Mouse (Mus musculus) hindbrain, embryonic 13.5 days (tissue): ENCODE measurements at regions not wholly inside any gene's neighbourhood (a gene's known extent, or its start where the extent isn't known, plus 50 kb on each side); places are given as distances from the start of the nearest gene placed in this dataset.
"Not testable (repeated sequence)": the region's sequence is repeated elsewhere in the genome, so short reads cannot be mapped to it uniquely, and the experiment has no call there.

Source experiments
- ATAC-seq: fragments of 200-750 bp; cut with Nextera tagmentation; 2 replicates; pipeline ENCODE4 v1.8.0; 2017; ENCODE audit warnings: moderate TSS enrichment; ENCODE audit not compliant: low FRiP score
- H3K27ac ChIP-seq: fragments of 300-500 bp; sonication (generic); 2 replicates; pipeline ENCODE4 v1.5.1; 2015; ENCODE audit warnings: inconsistent platforms, mild to moderate bottlenecking, moderate library complexity
- H3K27me3 ChIP-seq: fragments of 300-500 bp; sonication (generic); 2 replicates; pipeline ENCODE4 v1.6.1; 2015; ENCODE audit warnings: mild to moderate bottlenecking, inconsistent platforms
- H3K36me3 ChIP-seq: fragments of 300-500 bp; sonication (generic); 2 replicates; pipeline ENCODE4 v1.6.1; 2015; ENCODE audit warnings: mild to moderate bottlenecking, inconsistent platforms
- H3K4me1 ChIP-seq: fragments of 300-500 bp; sonication (generic); replicated peaks from 2 replicates; pipeline ENCODE4 v1.6.1; 2015; ENCODE audit warnings: inconsistent platforms
- H3K4me2 ChIP-seq: fragments of 300-500 bp; sonication (generic); 2 replicates; pipeline ENCODE4 v1.6.1; 2015; ENCODE audit warnings: inconsistent platforms, mild to moderate bottlenecking, moderate library complexity
- H3K4me3 ChIP-seq: fragments of 300-500 bp; sonication (generic); 2 replicates; pipeline ENCODE4 v1.5.1; 2015; ENCODE audit warnings: mild to moderate bottlenecking, inconsistent platforms
- H3K9ac ChIP-seq: fragments of 300-500 bp; sonication (generic); 2 replicates; pipeline ENCODE4 v1.6.1; 2015; ENCODE audit warnings: mild to moderate bottlenecking, inconsistent platforms
- H3K9me3 ChIP-seq: fragments of 300-500 bp; sonication (generic); 2 replicates; pipeline ENCODE4 v1.6.1; 2016; ENCODE audit warnings: inconsistent platforms
- WGBS: fragments of 180-500 bp; shearing (Covaris S2); methylation state at CpG from one replicate; pipeline ENCODE4 v1.1.7; 2015; 5-methylcytosine and 5-hydroxymethylcytosine counted together

DNA sequence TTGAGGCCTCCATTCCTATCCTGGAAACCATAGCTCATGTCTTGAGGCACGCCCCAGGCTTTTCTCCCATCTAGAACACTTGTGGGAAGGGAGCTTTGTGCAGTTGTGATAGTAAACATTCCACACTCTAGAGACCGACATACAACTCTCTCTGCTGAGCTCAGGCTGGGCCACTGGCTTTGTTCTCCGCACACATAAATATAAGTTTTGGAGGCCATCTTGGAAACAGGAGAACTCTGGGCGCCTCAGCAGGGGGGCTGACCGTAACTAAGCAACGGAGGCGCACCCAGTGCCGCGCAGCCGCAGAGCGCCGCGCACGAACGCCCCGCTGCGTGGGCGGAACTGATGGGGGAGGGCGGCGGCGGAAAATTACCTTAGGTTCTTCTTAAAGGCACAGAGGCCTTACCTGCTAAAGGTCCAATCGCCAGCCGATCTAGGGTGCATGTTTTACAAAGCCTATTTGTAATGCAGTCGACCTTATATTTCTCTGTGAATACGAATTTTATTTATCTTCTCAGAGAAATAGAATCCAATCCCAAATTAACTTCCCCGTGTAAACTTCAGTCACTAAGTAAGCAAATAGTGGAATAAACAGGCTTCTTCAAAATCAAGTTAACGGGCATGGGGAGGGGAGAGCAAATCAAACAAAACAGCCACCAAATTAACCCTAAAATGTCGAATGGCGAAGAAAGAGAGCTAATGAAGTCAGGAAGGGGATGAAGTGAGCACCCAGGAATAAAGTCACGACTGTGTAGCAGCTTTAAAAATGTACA is 65.2 kb upstream of the Chd2 start:
- 3% methylated on average over 30 of the region's 30 CpGs for WGBS

GRCm38 (mm10) chr7:73604597-73604996 is 63.0 kb upstream of the Chd2 start:
- H3K27me3 ChIP-seq, result no peaks in the 10 kb centered on the region
- H3K36me3 ChIP-seq, result no peaks in the 10 kb centered on the region
- H3K9ac ChIP-seq, result no peak overlapping the region
- H3K4me3 ChIP-seq, result no peak overlapping the region
- peaks cover 23% of the 10 kb centered on the region for H3K4me1 ChIP-seq
- no peaks in the 10 kb centered on the region for H3K9me3 ChIP-seq
- no peak overlapping the region for H3K27ac ChIP-seq
- WGBS, result 23% methylated on average over 2 of the region's 2 CpGs
- ATAC-seq, result no peak
- H3K4me2 ChIP-seq, result no peak overlapping the region

More for the DNA sequence above, 65.2 kb upstream of the Chd2 start:
- peak; percentile 93 for ATAC-seq
- Histone ChIP-seq H3K4me3 (peak overlapping the region; percentile 34), H3K4me2 (peak overlapping the region; percentile 59), H3K9me3 (no peaks in the 10 kb centered on the region), H3K9ac (peak overlapping the region; percentile 66), H3K27me3 (no peaks in the 10 kb centered on the region), H3K27ac (peak overlapping the region; percentile 94), H3K4me1 (peaks cover 23% of the 10 kb centered on the region), H3K36me3 (no peaks in the 10 kb centered on the region)

- Histone ChIP-seq H3K36me3 (no peaks in the 10 kb centered on the region), H3K4me2 (no peak overlapping the region), H3K4me1 (peaks cover 14% of the 10 kb centered on the region), H3K27ac (no peak overlapping the region), H3K9me3 (no peaks in the 10 kb centered on the region), H3K27me3 (no peaks in the 10 kb centered on the region), H3K4me3 (no peak overlapping the region), H3K9ac (no peak overlapping the region)
- WGBS, result 54% methylated on average over 4 of the region's 4 CpGs
- ATAC-seq, result no peak
These were observed 61.4 kb upstream of the Chd2 start for GRCm38 (mm10) chr7:73602815-73603551.

DNA sequence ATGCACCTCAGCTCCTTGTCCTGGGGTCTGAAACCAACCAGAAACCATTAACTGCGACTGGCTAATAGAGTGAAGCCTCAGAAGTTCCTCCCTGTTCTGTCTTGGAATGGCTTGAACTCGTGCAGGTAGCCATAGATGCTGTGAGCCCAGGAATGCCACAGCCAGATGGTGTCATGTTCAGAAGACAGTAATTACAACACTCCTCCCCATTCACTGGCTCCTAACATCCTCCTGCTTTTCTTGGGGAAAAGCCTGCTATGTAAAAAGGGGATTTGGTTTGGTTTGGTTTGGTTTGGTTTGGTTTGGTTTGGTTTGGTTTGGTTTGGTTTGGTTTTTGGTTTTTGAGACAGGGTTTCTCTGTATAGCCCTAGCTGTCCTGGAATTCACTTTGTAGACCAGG is 59.7 kb upstream of the Chd2 start:
- no peak overlapping the region for H3K9ac ChIP-seq
- H3K36me3 ChIP-seq, result no peaks in the 10 kb centered on the region
- no peak overlapping the region for H3K4me2 ChIP-seq
- no peak for ATAC-seq
- no peaks in the 10 kb centered on the region for H3K9me3 ChIP-seq
- no peak overlapping the region for H3K27ac ChIP-seq
- WGBS, result 73% methylated on average over 2 of the region's 2 CpGs
- H3K4me3 ChIP-seq, result no peak overlapping the region
- peaks cover 21% of the 10 kb centered on the region for H3K4me1 ChIP-seq
- H3K27me3 ChIP-seq, result no peaks in the 10 kb centered on the region

DNA sequence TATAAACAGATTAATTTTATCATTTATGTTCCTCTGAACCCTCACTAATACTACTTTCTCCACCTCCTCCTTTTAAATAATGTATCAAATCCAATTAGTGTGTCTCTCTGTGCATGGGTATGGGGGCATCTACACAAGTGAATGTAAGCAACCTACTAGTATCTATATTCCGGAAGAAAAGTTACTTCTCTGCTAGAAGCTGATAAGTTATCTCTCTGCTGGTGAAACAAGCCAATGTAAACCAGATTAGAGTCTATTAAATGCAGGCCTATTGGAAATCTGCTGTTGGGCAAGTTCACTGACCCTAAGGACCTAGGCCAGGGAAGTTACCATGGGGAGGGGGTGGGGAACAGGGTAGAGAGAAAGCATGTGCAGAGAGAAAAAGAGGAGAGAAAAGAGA is 59.1 kb upstream of the Chd2 start:
- peaks cover 22% of the 10 kb centered on the region for H3K4me1 ChIP-seq
- ATAC-seq, result no peak
- no peak overlapping the region for H3K9ac ChIP-seq
- 83% methylated on average over 1 of the region's 1 CpGs for WGBS
- no peaks in the 10 kb centered on the region for H3K27me3 ChIP-seq
- H3K4me3 ChIP-seq, result no peak overlapping the region
- H3K4me2 ChIP-seq, result no peak overlapping the region
- no peak overlapping the region for H3K27ac ChIP-seq
- H3K9me3 ChIP-seq, result no peaks in the 10 kb centered on the region
- no peaks in the 10 kb centered on the region for H3K36me3 ChIP-seq

GRCm38 (mm10) chr7:73600003-73600385 is 58.4 kb upstream of the Chd2 start:
- not testable (repeated sequence) for H3K4me2 ChIP-seq, H3K36me3 ChIP-seq, H3K4me3 ChIP-seq, ATAC-seq, H3K9me3 ChIP-seq, H3K27ac ChIP-seq, H3K9ac ChIP-seq, H3K27me3 ChIP-seq
- peaks cover 30% of the 10 kb centered on the region for H3K4me1 ChIP-seq
- 88% methylated on average over 3 of the region's 3 CpGs for WGBS

DNA sequence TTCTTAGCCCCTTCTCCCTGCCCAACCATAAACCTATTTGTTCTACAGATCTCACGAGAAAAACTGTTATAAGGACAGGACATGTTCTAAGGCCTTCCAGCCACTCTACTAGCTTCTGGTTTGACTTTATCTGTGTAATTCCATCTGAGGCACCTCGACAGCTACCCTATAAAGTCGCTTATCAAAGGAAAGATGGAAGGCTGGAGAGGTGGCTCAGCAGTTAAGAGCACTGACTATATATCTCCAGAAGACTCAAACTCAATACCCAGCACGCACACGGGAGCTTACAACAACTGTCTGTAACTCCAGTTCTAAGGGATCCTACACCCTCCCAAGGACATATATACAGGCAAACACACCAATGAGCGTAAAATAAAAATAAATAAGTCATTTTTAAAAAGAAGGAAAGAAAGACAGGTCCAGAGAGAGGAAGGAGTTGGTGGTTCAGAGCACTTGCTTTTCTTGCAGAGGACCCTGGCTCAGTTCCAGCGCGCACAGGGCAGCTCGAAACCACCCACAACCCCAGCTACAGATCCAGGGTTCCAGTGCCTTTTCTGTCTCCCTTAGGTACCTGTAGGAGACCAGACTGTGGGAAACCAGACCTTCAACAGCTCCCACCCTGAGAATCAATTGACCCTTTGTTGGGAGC is 57.8 kb upstream of the Chd2 start:
- Histone ChIP-seq H3K27me3 (no peaks in the 10 kb centered on the region), H3K4me3 (no peak overlapping the region), H3K4me2 (no peak overlapping the region), H3K9me3 (no peaks in the 10 kb centered on the region), H3K4me1 (peaks cover 34% of the 10 kb centered on the region), H3K27ac (no peak overlapping the region), H3K9ac (no peak overlapping the region), H3K36me3 (no peaks in the 10 kb centered on the region)
- WGBS, result 92% methylated on average over 9 of the region's 9 CpGs
- ATAC-seq, result no peak

- Histone ChIP-seq H3K4me1 (peaks cover 42% of the 10 kb centered on the region), H3K27ac (peak overlapping the region; percentile 64), H3K9me3 (no peaks in the 10 kb centered on the region), H3K27me3 (no peaks in the 10 kb centered on the region), H3K4me3 (no peak overlapping the region), H3K4me2 (no peak overlapping the region), H3K9ac (peak overlapping the region; percentile 43; the same call in 1 of the 2 replicates), H3K36me3 (no peaks in the 10 kb centered on the region)
- ATAC-seq, result no peak
- 63% methylated on average over 5 of the region's 5 CpGs for WGBS
These were observed 56.3 kb upstream of the Chd2 start for GRCm38 (mm10) chr7:73597968-73598367.

DNA sequence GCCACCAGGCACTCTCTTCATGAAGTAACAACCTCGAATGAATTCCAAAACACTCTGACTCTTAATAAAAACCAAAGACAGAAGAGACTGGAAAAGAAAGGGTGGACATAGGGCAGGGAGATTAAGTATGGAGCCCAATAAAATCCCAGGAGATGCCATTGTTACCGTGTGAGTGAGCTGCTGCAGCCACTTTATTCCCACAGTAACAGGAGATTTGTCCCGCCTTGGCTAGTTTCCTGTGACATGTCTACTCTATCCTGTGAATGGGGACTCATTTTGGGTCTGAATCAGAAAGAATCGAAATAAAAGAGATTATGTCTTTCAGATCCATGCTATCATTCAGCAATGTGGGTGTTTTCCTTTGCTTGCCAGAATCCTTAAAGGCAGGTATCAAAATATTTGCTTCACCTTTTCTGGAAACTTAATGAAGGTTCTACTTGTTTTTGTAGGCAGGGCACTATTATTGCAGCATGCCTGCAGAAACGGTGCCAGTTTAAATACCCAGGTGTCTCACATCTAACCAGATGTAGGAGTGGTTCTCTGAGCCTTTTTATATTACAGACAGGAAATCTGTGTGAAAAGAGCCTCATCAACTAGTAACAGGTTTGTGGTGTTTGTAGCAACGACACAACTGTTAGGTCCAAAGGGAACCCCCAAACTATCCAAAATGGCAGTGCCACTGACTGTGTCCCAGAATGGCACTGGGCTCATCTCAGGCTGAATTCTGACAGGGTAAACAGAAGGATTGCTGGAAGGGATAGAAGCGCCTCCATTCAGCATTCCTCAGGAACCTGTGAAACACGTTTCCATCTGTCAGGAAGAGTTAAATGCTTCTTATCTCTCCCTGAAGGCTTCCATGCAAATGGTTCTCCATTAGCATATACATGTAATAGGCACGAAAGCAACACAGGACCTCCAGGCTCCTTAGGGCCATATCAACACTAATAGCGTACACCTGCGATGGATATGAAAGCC is 55.5 kb upstream of the Chd2 start:
- Histone ChIP-seq H3K4me1 (peaks cover 42% of the 10 kb centered on the region), H3K4me3 (no peak overlapping the region), H3K9me3 (no peaks in the 10 kb centered on the region), H3K4me2 (no peak overlapping the region), H3K36me3 (no peaks in the 10 kb centered on the region), H3K27ac (peak overlapping the region; percentile 92), H3K27me3 (no peaks in the 10 kb centered on the region), H3K9ac (peak overlapping the region; percentile 43; the same call in 1 of the 2 replicates)
- 44% methylated on average over 11 of the region's 11 CpGs for WGBS
- no peak for ATAC-seq

DNA sequence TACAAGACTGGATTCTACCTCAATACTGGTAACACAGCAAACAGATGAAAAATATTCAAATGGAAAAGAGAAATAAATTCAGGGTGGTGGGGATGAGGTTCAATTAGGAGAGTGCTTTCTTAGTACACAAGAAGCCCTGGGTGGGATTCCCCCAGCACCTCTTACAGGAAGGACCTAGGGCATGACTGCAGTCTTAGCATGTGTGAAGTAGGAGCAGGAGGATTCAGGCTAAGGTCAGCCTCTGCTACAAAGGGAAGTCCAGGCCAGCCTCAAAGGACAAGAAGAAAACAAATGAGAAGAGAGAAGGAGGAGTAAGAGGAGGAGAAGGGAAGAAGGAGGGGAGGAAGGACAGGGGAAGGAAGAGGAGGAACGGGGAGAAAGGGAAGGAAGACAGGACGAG is 54.8 kb upstream of the Chd2 start:
- Histone ChIP-seq H3K36me3 (no peaks in the 10 kb centered on the region), H3K4me2 (0 out of 2 replicates have a peak overlapping the region, but pooled peaks have one; percentile 13), H3K9me3 (no peaks in the 10 kb centered on the region), H3K27me3 (no peaks in the 10 kb centered on the region), H3K27ac (peak overlapping the region; percentile 92), H3K4me1 (peaks cover 42% of the 10 kb centered on the region), H3K9ac (peak overlapping the region; percentile 54; the same call in 1 of the 2 replicates), H3K4me3 (no peak overlapping the region)
- ATAC-seq, result no peak
- WGBS, result 68% methylated on average over 2 of the region's 2 CpGs

DNA sequence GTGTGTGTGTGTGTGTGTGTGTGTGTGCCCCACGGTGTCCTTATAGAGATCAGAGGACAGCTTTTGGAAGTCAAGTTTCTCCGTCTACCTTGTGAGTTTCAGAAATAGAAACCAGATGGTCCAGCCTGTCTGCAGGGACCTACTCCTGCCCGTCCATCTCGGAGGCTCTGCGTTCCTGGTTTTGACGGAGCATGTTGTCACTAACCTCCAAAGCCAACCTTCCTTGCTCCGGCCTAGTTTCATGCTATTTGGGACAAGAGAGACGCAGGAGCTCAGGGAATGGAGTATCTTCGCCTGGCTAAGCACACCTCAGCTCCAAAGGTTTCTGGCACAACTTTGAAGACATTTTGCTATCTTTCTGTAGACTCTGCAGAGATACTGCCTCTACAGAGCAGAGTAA is 54.2 kb upstream of the Chd2 start:
- Histone ChIP-seq H3K9me3 (no peaks in the 10 kb centered on the region), H3K27me3 (no peaks in the 10 kb centered on the region), H3K36me3 (no peaks in the 10 kb centered on the region), H3K4me3 (peak overlapping the region; percentile 34; the same call in 1 of the 2 replicates), H3K4me2 (peak overlapping the region; percentile 62), H3K9ac (peak overlapping the region; percentile 54; the same call in 1 of the 2 replicates), H3K4me1 (peaks cover 42% of the 10 kb centered on the region), H3K27ac (peak overlapping the region; percentile 92)
- no peak for ATAC-seq
- 32% methylated on average over 9 of the region's 9 CpGs for WGBS
